Mouse (Mus musculus): ENCODE data around the gene Adamts3.

The Adamts3 gene

GRCm38 (mm10) chr5:89814552-89814951 is 68.6 kb downstream of the Adamts3 start:
- no peak for DNase-seq

GRCm38 (mm10) chr5:89800181-89800816 is 82.8 kb downstream of the Adamts3 start:
- no peak for DNase-seq

DNA sequence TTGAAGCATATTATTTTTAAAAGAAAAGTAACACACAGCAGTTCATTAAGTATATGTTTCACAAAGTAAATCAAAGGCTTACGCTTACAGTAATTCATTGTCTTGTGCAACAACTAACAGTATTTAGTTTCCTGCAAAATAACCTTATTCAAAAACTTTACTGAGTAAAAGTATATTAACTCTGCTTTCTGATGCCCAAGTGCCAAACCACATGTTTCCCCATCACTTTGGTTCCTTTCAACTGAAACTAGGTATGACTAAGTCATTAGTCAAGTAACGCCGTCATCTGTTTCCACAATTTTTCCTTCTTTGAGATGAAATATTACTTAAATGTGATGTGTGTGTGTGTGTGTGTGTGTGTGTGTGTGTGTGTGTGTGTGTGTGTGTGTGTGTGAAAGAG is 89.4 kb downstream of the Adamts3 start:
- no peak for DNase-seq

GRCm38 (mm10) chr5:89784635-89785034 is 98.5 kb downstream of the Adamts3 start:
- no peak for DNase-seq

GRCm38 (mm10) chr5:89779823-89780222 is 103.3 kb downstream of the Adamts3 start:
- no peak for DNase-seq

- DNase-seq = no peak
Observed at GRCm38 (mm10) chr5:89778610-89779009, 104.5 kb downstream of the Adamts3 start.

GRCm38 (mm10) chr5:89777411-89777810 is 105.7 kb downstream of the Adamts3 start:
- no peak for DNase-seq

GRCm38 (mm10) chr5:89770655-89771355 is 112.3 kb downstream of the Adamts3 start:
- no peak for DNase-seq

- no peak for DNase-seq
Observed at GRCm38 (mm10) chr5:89763189-89764187, 119.6 kb downstream of the Adamts3 start.

GRCm38 (mm10) chr5:89760368-89760767 is 122.8 kb downstream of the Adamts3 start:
- DNase-seq = no peak

DNA sequence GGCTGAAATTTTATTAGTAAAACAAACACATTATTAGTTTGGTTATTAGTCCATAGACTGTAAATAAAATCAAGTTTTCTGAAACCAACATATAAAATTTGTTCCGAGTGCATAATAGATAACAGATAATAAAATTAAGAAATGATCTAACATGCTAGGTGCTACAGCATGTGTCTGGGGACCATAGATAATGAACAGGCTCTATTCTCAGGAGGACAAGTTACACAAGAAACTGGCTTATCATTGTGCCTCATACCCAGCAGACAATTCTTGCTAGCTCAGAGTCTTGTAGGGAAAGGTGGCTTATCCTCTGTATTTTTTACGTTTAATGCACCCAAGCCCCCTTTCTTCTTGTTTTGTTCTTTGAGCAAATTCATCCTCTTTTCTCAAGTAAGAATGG is 131.3 kb downstream of the Adamts3 start:
- no peak for DNase-seq

DNA sequence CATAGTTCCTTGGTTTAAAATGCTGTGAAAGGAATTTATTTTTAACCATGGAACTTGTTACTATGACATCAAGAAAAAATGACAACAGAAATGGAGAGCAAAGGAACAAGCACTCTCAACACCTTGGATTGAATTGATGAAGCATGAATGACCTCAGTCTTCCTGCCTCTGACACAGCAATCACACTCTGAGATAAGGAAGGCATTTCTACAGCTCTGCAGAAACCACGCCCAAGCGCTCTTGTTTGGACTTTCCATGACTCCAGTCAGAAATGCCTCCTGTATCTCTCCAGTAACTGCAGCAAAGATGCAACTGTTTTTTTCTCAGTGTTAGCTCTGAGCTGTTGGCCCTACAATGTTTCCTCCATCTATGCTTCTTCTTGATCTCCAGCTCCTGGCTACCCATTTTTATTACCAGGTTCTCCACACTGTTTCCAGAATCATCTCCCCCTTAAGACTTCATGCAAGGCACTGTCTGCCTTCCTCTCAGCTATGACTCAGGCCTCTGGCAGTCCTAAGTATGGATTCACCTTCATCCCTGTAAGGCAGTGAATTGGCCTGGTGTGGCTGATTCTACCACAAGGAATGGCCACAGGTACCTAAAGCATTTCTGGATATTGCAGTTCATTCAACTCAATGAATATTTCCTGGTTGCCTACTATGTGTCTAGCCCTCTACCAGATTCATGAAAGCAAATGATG is 134.8 kb downstream of the Adamts3 start:
- DNase-seq = no peak

DNA sequence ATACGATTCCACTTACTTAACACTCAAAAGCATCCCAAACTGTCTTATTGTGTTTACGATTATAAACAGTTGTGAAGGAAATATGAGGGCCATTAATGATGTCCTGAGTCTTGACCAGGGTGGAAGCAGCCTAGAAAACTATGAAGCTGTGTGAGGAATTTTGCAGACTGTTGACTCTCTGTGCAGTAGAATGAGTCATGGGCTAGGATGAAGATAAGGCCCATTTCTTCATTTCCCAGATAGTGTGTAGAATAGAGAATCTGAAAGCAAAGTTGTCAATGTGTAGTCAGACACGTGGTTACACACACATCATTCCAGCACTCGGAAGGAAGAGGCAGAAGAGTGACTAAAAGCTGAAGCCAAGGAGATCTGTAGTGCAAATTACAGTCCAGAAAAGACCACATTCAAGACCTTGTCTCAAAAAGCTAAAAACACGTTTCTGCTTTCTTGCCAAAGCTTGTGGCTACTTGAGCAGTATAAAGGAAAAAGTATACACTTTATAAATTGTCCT is 135.9 kb downstream of the Adamts3 start:
- no peak for DNase-seq

DNA sequence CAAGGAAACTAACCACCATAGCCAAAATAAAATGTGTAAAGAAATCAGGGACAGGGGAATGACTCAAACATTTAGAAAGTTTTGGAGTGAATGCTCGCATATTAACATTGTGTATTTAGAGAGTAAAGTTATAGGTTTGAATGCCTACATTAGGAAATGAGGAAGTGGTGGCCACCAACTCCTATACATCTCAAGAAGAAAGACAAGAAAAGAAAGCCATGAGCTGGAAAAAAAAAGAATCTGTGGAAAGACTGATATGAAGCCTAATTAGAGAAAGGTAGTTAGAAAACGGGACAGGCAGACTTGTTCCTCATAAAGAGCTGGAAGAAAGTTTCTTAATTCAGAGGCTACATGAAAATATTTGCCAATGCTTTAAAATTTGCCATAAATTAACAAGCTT is 138.0 kb downstream of the Adamts3 start:
- DNase-seq = no peak

- DNase-seq = no peak
Observed at GRCm38 (mm10) chr5:89734759-89735158, 148.4 kb downstream of the Adamts3 start.

DNA sequence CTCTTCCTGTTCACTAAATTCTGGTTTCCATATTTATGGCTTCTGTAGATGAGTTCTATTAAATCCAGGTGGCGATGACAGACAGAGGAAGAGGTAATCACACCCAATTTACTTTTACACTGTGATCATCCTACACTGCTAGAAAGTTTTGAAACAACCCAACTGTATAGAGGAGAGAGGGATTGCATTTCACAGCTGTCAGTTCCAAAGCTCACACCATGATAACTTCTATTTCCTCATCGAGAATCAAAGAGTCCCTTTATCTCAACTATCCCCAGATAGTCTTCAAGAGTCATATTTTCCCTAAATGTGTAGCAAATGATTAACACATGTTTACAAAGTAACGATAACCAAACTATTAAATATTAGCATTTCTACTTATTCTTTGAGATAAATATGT is 152.7 kb downstream of the Adamts3 start:
- no peak for DNase-seq

GRCm38 (mm10) chr5:89728117-89728516 is 155.0 kb downstream of the Adamts3 start:
- DNase-seq = no peak

DNA sequence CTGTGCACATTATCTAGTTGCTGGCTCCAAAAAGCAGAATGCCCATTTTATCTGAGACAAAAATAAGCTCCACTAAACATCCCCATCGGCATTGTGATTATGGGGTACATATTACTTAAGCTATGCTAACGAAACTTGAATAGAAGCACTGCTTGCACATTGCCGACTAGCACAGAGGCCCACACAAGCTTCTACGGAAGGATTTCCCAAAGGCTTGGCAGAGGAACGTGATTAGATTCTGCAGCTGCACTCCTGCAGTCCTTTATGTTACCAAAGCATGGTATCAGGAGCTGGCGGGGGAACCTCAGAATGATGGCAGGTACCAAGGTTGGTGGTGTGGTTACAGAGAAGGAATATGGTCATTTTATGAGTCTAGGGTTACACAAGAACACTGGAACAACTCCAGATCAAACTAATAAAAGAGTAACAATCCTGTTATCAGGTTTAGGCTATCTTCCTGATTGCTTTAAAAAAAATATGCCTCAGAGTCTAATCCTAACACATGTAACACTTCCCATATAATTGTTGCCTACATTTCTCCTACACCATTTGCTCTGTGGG is 155.6 kb downstream of the Adamts3 start:
- DNase-seq = no peak

DNA sequence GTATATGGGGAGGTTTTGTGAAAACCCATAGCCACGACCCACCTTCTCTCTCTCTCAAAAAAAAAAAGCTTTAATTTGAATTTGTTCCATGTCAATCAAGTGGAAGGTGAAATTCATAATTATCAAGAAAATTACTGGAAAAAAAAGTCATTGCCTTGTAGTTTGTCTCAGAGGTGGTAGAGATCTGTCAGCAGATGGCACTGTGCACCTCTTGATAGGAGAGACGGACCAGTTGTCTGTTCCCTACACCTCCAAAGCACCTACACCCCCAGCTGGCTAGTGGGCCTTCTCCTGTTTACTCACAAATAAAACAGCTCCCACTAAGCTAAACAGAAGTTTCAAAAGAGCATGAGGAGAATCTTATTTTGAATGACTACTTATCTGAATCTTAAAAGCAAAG is 168.6 kb downstream of the Adamts3 start:
- DNase-seq = no peak

DNA sequence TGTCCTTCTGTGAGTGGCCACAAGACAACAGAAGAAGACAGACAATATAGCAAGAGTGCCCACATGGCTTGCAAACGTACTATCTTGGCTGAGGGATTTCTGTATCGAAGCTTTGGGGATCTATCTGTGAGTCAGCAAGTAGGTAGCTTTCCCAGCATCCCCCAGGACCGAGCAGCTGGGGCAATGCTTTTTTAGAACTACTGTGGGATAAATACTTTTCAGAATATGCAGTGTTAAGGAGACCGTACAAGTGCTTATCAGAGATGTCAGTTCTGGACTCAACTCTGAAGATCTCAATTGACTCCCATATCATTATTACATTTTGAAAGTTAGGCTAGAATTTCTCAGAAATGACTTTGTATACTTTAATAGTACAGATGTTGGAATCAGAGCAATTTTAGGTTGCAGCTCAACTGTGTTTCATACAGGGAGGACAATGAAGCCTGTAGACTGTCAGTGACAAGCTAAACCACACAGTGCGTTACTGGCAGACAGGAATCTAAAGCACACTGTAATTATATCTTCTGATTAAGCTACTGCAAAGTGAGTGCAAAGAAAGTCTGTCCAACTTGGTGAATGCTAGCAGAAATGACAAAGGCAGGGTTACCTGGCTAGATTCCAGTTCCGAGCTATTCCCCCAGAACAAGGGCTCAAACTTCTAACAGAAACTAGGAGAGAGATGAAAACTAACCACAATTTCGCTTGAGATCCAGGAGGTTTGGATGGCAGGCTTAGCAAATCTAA is 171.8 kb downstream of the Adamts3 start:
- DNase-seq = no peak

DNA sequence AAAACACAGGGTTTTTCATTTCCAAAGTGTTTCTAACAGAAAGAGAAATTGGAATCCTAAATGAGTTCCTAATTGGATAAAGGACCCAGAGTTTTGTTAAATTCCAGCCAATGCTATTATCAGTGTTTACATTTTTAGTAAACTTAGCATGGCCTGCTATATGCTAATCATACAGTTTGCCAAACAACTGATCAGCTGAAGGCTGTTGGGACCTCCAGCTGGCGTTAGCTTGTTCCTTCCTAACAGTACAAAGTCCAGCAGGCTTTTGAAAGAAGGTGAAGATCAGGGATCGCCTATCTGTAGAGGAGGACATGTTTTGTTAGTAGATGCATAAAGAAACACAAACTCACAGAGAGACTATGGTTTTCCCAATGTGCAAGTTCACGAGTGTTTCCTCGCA is 173.7 kb downstream of the Adamts3 start:
- DNase-seq = no peak

- DNase-seq = no peak
Observed at GRCm38 (mm10) chr5:89704264-89704663, 178.9 kb downstream of the Adamts3 start.
